Mouse (Mus musculus) CH12.LX (cell line): Measurements from ENCODE around the gene Ift20.
A peak's percentile ranks its signal among the peaks of the same experiment; 100 is the strongest.

Source experiments
- CHD1 ChIP-seq: IDR thresholded peaks from 2 replicates; pipeline ENCODE4 v1.6.1; 2012; ENCODE audit warnings: low read depth, low read length, improper control_type of control experiment, inconsistent platforms
- CTCF ChIP-seq, 2 experiments: IDR thresholded peaks in 1 of 2; conservative IDR thresholded peaks in 1 of 2; 2 replicates each; pipeline ENCODE4 v1.5.1; 2011 to 2012; ENCODE audit warnings: low read depth in 2 of 2, low read length in 2 of 2, improper control_type of control experiment in 1 of 2, inconsistent platforms in 1 of 2, mild to moderate bottlenecking in 1 of 2, moderate library complexity in 1 of 2
- EP300 ChIP-seq: IDR thresholded peaks from 2 replicates; pipeline ENCODE4 v1.6.1; 2011; ENCODE audit warnings: low read length, improper control_type of control experiment
- JUN ChIP-seq: IDR thresholded peaks from 2 replicates; pipeline ENCODE4 v1.6.1; 2011; ENCODE audit warnings: low read depth, mild to moderate bottlenecking, low read length, improper control_type of control experiment, moderate library complexity; ENCODE audit not compliant: insufficient read depth
- MAX ChIP-seq: IDR thresholded peaks from 2 replicates; pipeline ENCODE4 v1.6.1; 2011; ENCODE audit warnings: low read length, improper control_type of control experiment
- MAZ ChIP-seq: IDR thresholded peaks from 2 replicates; pipeline ENCODE4 v1.6.1; 2012; ENCODE audit warnings: low read depth, mild to moderate bottlenecking, inconsistent platforms, low read length, improper control_type of control experiment, moderate library complexity
- NRF1 ChIP-seq: IDR thresholded peaks from 2 replicates; pipeline ENCODE4 v1.6.1; 2014; ENCODE audit warnings: low read depth, mild to moderate bottlenecking, inconsistent platforms, low read length, improper control_type of control experiment, moderate library complexity
- POLR2A ChIP-seq: IDR thresholded peaks from 2 replicates; pipeline ENCODE4 v1.6.1; 2011; ENCODE audit warnings: low read depth, mild to moderate bottlenecking, improper control_type of control experiment, low read length
- TBP ChIP-seq: conservative IDR thresholded peaks from 2 replicates; pipeline ENCODE4 v1.6.1; 2011; ENCODE audit warnings: low read depth, low read length, improper control_type of control experiment
- UBTF ChIP-seq: IDR thresholded peaks from 2 replicates; pipeline ENCODE4 v1.6.1; 2012; ENCODE audit warnings: low read depth, mild to moderate bottlenecking, inconsistent platforms, low read length, improper control_type of control experiment, moderate library complexity
- USF2 ChIP-seq: conservative IDR thresholded peaks from 2 replicates; pipeline ENCODE4 v1.6.1; 2011; ENCODE audit warnings: low read depth, low read length, improper control_type of control experiment
- ZNF384 ChIP-seq: IDR thresholded peaks from 2 replicates; pipeline ENCODE4 v1.6.1; 2012; ENCODE audit warnings: low read depth, low read length, improper control_type of control experiment, inconsistent platforms

DNA sequence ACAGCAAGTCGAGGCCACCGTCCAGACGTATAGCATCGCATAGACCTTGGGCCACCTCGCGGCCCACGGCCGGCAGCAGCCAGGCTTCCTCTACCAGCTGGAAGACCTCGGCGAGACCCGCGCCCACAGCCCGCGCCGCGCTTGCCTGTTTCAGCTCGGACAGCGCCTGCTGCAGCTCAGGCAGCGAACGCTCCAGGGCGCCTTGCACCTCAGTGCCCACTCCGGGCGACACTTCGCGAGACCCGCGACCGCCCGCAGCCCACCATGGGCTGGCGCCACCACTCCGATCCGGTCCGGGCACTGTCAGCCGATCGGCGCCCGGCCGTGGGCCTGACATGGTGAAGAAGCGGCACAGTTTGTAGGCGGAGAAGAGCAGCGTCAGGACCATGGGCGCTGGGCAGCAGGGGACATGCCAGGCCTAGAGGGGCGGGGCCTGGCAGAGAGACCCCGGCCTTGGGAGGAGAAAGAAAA lies 39.1 kb upstream of the Ift20 start:
- TF ChIP-seq POLR2A (no peak), UBTF (peak; percentile 79), MAX (no peak), CTCF (conservative IDR thresholded peaks at IDR 0.05 in 1 of 2, IDR thresholded peaks at IDR 0.05 in 1 of 2; ENCODE audit: low read depth in 2 of 2, low read length in 2 of 2) (no peak), EP300 (no peak), MAZ (no peak), CHD1 (no peak), ZNF384 (no peak), USF2 (no peak), NRF1 (no peak), TBP (no peak), JUN (no peak)
